Mouse (Mus musculus): ENCODE measurements around the gene Cep350.

DNA sequence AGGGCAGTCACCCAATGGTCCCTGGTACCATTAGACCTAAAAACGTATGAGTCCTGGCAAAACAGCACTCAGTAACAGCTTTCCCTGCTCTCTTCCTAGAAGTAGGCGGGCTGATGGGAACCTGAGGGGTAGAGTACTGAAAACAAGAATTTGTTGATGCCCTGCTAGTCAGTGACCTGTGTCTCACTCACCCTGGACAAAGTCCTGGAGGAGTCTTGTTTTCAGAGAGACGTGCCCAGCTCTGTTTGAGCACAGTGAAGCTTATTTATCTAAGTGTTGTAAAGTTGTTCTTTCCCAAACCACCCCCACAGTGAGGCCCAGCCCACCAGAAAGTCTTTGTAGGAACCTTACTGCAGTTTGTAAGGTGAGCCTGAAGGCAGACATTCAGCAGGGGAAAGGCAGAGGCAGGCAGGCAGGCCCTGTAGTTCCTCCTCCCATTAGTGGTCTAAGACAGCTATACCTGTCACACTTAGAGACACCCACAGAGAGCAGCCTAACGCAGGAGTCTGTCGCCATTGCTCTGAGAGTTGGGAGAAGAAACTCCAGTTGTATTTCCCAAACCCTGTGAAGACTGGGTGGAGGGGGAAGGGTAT is 146.2 kb downstream of the Cep350 start:
- TF ChIP-seq POLR2A (IDR thresholded peaks at IDR 0.05; ENCODE audit: insufficient read length, low read depth) (no peak), MAX (IDR thresholded peaks at IDR 0.05; ENCODE audit: low read depth) (no peak), USF1 (IDR thresholded peaks at IDR 0.05; ENCODE audit: low read depth) (no peak), MYOG (IDR thresholded peaks at IDR 0.05; ENCODE audit: control insufficient read depth in 1 of 3, insufficient read depth in 1 of 3, insufficient read length in 2 of 3, low read depth in 2 of 3) (no peak)

All from myocyte (in vitro differentiated cells).